Mouse (Mus musculus): ENCODE measurements around the gene Fam104a.

GRCm38 (mm10) chr11:113703758-113704157, 19.8 kb upstream of the Fam104a start:
- TF ChIP-seq MAX (IDR thresholded peaks at IDR 0.05; ENCODE audit: low read length) (peak; percentile 47; the same call in 1 of the 2 replicates), UBTF (IDR thresholded peaks at IDR 0.05; ENCODE audit: low read depth, low read length) (no peak), SIN3A (IDR thresholded peaks at IDR 0.05; ENCODE audit: low read length) (no peak), MAZ (IDR thresholded peaks at IDR 0.05; ENCODE audit: low read depth, low read length) (no peak)
